Mouse (Mus musculus) liver, postnatal 0 days (tissue): ENCODE data around the gene Gdf10.

Experiments used
- CTCF ChIP-seq: sonication (generic); IDR thresholded peaks from 2 replicates; pipeline ENCODE4 v1.5.1; 2016; ENCODE audit warnings: antibody characterized with exemption, low read depth
- EP300 ChIP-seq: IDR thresholded peaks from 2 replicates; pipeline ENCODE4 v1.6.1; 2016; ENCODE audit warnings: antibody characterized with exemption, low read depth, mild to moderate bottlenecking

DNA sequence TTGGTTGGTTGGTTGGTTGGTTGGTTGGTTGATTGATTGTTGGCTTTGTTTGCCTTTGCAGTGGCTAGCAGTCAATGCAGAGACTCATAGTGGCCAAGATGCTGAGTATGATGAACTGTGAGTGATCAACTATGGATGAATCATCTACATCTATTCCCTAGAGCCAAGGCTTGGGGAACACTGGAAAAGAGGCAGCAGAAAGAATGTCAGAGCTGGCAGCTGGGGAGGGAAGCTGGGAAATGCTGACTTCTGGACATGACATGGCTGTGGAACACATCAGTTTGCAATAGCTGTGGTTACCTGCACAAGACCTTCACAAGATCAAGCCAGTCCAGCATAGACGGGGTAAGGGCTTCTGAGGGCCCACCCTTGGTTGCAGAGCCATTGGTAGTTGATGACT is 20.2 kb upstream of the Gdf10 start:
- TF ChIP-seq CTCF: no peak
- TF ChIP-seq EP300: no peak
